Mouse (Mus musculus) testis, adult 2 months (tissue): ENCODE data around the gene Ganc.

Source experiments
- CTCF ChIP-seq: fragments of 200-500 bp; IDR thresholded peaks from 2 replicates; pipeline ENCODE4 v1.5.1; 2012; ENCODE audit warnings: low read depth, mild to moderate bottlenecking, inconsistent platforms, low read length, moderate library complexity; ENCODE audit not compliant: control insufficient read depth, insufficient read depth, insufficient replicate concordance
- POLR2A ChIP-seq: fragments of 200-500 bp; IDR thresholded peaks from 2 replicates; pipeline ENCODE4 v1.6.1; 2012; ENCODE audit warnings: low read depth, mild to moderate bottlenecking, inconsistent platforms, low read length, moderate library complexity; ENCODE audit not compliant: control insufficient read depth

DNA sequence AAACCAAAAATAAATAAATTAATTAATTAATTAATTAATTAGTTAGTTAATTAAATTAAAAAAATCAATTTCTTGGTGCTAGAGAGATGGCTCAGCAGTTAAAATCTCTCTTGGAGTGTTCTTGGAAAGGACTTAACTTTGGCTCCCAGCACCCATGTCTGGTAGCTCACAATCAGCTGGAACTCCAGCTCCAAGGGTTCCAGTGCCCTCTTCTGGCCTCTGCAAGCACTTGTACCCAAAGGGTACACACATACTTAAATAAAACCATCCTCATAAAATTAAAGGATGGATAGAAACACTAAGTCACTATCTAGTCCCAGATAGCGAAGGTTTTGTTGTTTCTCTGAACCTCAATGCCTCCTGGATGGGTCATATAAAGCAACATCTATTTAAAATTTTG is 43.6 kb downstream of the Ganc start:
- TF ChIP-seq CTCF (no peak), POLR2A (no peak)
